ENCODE assay signal across 8 mouse cellular contexts in the genomic region with DNA sequence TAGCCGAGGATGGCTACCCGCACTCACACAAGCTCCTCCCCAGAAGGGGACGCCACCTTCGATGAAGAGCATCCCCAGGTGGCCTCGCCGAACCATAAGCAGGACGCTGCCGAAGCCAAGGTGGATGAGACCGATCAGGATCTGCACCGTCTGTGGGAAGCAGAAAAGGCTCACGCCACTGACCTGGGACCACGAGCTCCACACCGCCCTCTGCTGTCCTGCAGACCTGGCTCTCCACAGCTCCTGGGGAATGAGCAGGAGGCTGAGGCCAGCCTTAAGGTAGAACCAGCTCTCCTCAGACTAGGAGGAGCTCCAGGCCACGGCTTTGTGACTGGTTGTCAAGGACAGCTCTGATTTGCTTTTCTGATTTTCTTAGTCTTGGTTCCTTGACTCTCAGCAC. TPM values are rescaled to one million over a fixed set of nuclear protein-coding genes. Genes with fewer than 3 reads are reported as not detected.
A peak's percentile ranks its signal among the peaks of the same experiment; 100 is the strongest.
DNase-seq lines count a peak whose midpoint lies in the region; ATAC-seq and TF ChIP-seq lines count a peak whose summit lies in the region.

No protein-coding gene starts in this region.

- H3K4me1 ChIP-seq in cerebellum, adult 2 months (ENCODE audit: control insufficient read depth, insufficient read depth, low read length), result no peaks in the 10 kb centered on the region
- peaks cover 0 to 3% of the 10 kb centered on the region in 2 experiments; a peak in 3 of 4 replicates for H3K4me1 ChIP-seq in heart, embryonic 14.5 days (ENCODE audit: control insufficient read depth in 2 of 2, insufficient read depth in 2 of 2, low read length in 2 of 2)
- peaks cover 9% of the 10 kb centered on the region for H3K4me1 ChIP-seq in limb, embryonic 10.5 days
- no peaks in the 10 kb centered on the region for H3K4me1 ChIP-seq in midbrain, embryonic 14.5 days (ENCODE audit: control insufficient read depth, insufficient read depth, low read length)

- TF ChIP-seq POLR2A in cerebellum, adult 2 months (IDR thresholded peaks at IDR 0.05; ENCODE audit: borderline replicate concordance, insufficient read depth, low read length), result no peak

- TF ChIP-seq CTCF in cerebellum, adult 2 months (IDR thresholded peaks at IDR 0.05; ENCODE audit: borderline replicate concordance, insufficient read depth, low read depth, low read length), result peak; percentile 71

- 14% methylated on average over 14 of the region's 14 CpGs for WGBS in cerebellum, adult 2 months
- WGBS in heart, embryonic 14.5 days, result 19% methylated on average over 14 of the region's 14 CpGs
- 21% methylated on average over 14 of the region's 14 CpGs for WGBS in limb, embryonic 10.5 days
- WGBS in midbrain, embryonic 14.5 days, result 19% methylated on average over 14 of the region's 14 CpGs

- no peak overlapping the region for H3K9ac ChIP-seq in heart, embryonic 14.5 days (ENCODE audit: low read length)
- H3K9ac ChIP-seq in midbrain, embryonic 14.5 days (replicated peaks; ENCODE audit: low read length), result no peak overlapping the region

- DNase-seq in cerebellum, adult 11-12 months, result peak; percentile 25
- peak; percentile 27 for DNase-seq in 3T3-L1 (ENCODE audit: low read depth, low spot score)
- peak; percentile 31 to 49 for DNase-seq in cerebellum, adult 2 months
- DNase-seq in limb, embryonic 10.5 days (ENCODE audit: low spot score), result peak; percentile 44
- peak; percentile 14 for DNase-seq in midbrain, embryonic 14.5 days
- DNase-seq in frontal cortex, postnatal 36 days (ENCODE audit: low spot score in 2 of 2), result no peak

- ATAC-seq in cerebellum, adult (ENCODE audit: insufficient number of reproducible peaks, low FRiP score, low TSS enrichment), result no peak; the same call in 1 of the 2 replicates
- ATAC-seq in heart, embryonic 14.5 days (ENCODE audit: insufficient number of reproducible peaks, insufficient read depth, low FRiP score, low read depth), result no peak
- no peak for ATAC-seq in midbrain, embryonic 14.5 days (ENCODE audit: low FRiP score, low TSS enrichment)

- H3K4me2 ChIP-seq in heart, embryonic 14.5 days (ENCODE audit: low read length), result peak overlapping the region; percentile 24; the same call in 1 of the 2 replicates
- H3K4me2 ChIP-seq in midbrain, embryonic 14.5 days (ENCODE audit: low read length), result no peak overlapping the region

- no peak overlapping the region for H3K4me3 ChIP-seq in cerebellum, adult 2 months (replicated peaks; ENCODE audit: insufficient read depth, low read depth, low read length)
- no peak overlapping the region for H3K4me3 ChIP-seq in heart, embryonic 14.5 days (ENCODE audit: control insufficient read depth in 1 of 2, insufficient read depth in 1 of 2, low read depth in 1 of 2, low read length in 2 of 2)
- 0 out of 2 replicates have a peak overlapping the region, but pooled peaks have one; percentile 18 for H3K4me3 ChIP-seq in limb, embryonic 10.5 days
- H3K4me3 ChIP-seq in midbrain, embryonic 14.5 days (replicated peaks; ENCODE audit: low read depth, low read length), result no peak overlapping the region

- H3K9me3 ChIP-seq in heart, embryonic 14.5 days (ENCODE audit: control insufficient read depth, low read length), result no peaks in the 10 kb centered on the region
- no peaks in the 10 kb centered on the region for H3K9me3 ChIP-seq in limb, embryonic 10.5 days (replicated peaks)
- H3K9me3 ChIP-seq in midbrain, embryonic 14.5 days (ENCODE audit: control insufficient read depth, low read length), result no peaks in the 10 kb centered on the region

- no peaks in the 10 kb centered on the region for H3K36me3 ChIP-seq in heart, embryonic 14.5 days (ENCODE audit: control insufficient read depth, insufficient read depth, low read length)
- H3K36me3 ChIP-seq in limb, embryonic 10.5 days, result no peaks in the 10 kb centered on the region
- H3K36me3 ChIP-seq in midbrain, embryonic 14.5 days (ENCODE audit: control insufficient read depth, insufficient read depth, low read length), result no peaks in the 10 kb centered on the region

- H3K27ac ChIP-seq in cerebellum, adult 2 months (ENCODE audit: insufficient read depth, low read length), result no peak overlapping the region
- H3K27ac ChIP-seq in heart, embryonic 14.5 days (replicated peaks in 1 of 2; ENCODE audit: control insufficient read depth in 1 of 2, insufficient read depth in 1 of 2, low read depth in 2 of 2, low read length in 2 of 2), result no peak overlapping the region
- H3K27ac ChIP-seq in limb, embryonic 10.5 days, result no peak overlapping the region
- H3K27ac ChIP-seq in midbrain, embryonic 14.5 days (replicated peaks; ENCODE audit: low read depth, low read length), result no peak overlapping the region

- no peaks in the 10 kb centered on the region for H3K27me3 ChIP-seq in cerebellum, adult 2 months (ENCODE audit: control insufficient read depth, insufficient read depth, low read length)
- H3K27me3 ChIP-seq in heart, embryonic 14.5 days (ENCODE audit: control insufficient read depth, insufficient read depth, low read length), result no peaks in the 10 kb centered on the region
- H3K27me3 ChIP-seq in limb, embryonic 10.5 days (ENCODE audit: low read depth, poor library complexity, severe bottlenecking), result no peaks in the 10 kb centered on the region
- no peaks in the 10 kb centered on the region for H3K27me3 ChIP-seq in midbrain, embryonic 14.5 days (ENCODE audit: control insufficient read depth, insufficient read depth, low read length)

RNA-seq across cellular contexts. Expression of a gene that starts 8.7 kb away (rescaled TPM):
- not detected in 2 replicates for polyA plus RNA-seq in cerebellum, adult 2 months (2012; rRNA removed)
- not detected in 2 replicates for polyA plus RNA-seq in heart, embryonic 14.5 days (2014; fragmentation: Nextera tagmentation; extraction: Ambion mirVana)
- not detected in 2 replicates for polyA plus RNA-seq in limb, embryonic 10.5 days (2016; fragmentation: Nextera tagmentation; extraction: Ambion mirVana)
- polyA plus RNA-seq in midbrain, embryonic 14.5 days (2014; fragmentation: Nextera tagmentation; extraction: Ambion mirVana), result not detected in 2 replicates

RNA-seq across cellular contexts. Expression of a gene that starts 9.9 kb away (rescaled TPM):
- polyA plus RNA-seq in cerebellum, adult 2 months (2012; rRNA removed), result 0.05 and 0.08 TPM in 2 replicates
- 0.15 TPM in 1 of 2 replicates, not detected in the other for polyA plus RNA-seq in heart, embryonic 14.5 days (2014; fragmentation: Nextera tagmentation; extraction: Ambion mirVana)
- not detected in 2 replicates for polyA plus RNA-seq in limb, embryonic 10.5 days (2016; fragmentation: Nextera tagmentation; extraction: Ambion mirVana)
- not detected in 2 replicates for polyA plus RNA-seq in midbrain, embryonic 14.5 days (2014; fragmentation: Nextera tagmentation; extraction: Ambion mirVana)

RNA-seq across cellular contexts. Expression of a gene that starts 34.1 kb away (rescaled TPM):
- 4.9 and 5.3 TPM in 2 replicates for polyA plus RNA-seq in cerebellum, adult 2 months (2012; rRNA removed)
- polyA plus RNA-seq in heart, embryonic 14.5 days (2014; fragmentation: Nextera tagmentation; extraction: Ambion mirVana), result 12.9 and 14.7 TPM in 2 replicates
- polyA plus RNA-seq in limb, embryonic 10.5 days (2016; fragmentation: Nextera tagmentation; extraction: Ambion mirVana), result 46.8 and 62.9 TPM in 2 replicates
- polyA plus RNA-seq in midbrain, embryonic 14.5 days (2014; fragmentation: Nextera tagmentation; extraction: Ambion mirVana), result 10.7 and 12.5 TPM in 2 replicates

RNA-seq across cellular contexts. Expression of a gene that starts 34.7 kb away (rescaled TPM):
- not detected in 2 replicates for polyA plus RNA-seq in cerebellum, adult 2 months (2012; rRNA removed)
- polyA plus RNA-seq in heart, embryonic 14.5 days (2014; fragmentation: Nextera tagmentation; extraction: Ambion mirVana), result not detected in 2 replicates
- polyA plus RNA-seq in limb, embryonic 10.5 days (2016; fragmentation: Nextera tagmentation; extraction: Ambion mirVana), result not detected in 2 replicates
- not detected in 2 replicates for polyA plus RNA-seq in midbrain, embryonic 14.5 days (2014; fragmentation: Nextera tagmentation; extraction: Ambion mirVana)

RNA-seq across cellular contexts. Expression of a gene that starts 46.2 kb away (rescaled TPM):
- polyA plus RNA-seq in cerebellum, adult 2 months (2012; rRNA removed), result 0.06 and 0.10 TPM in 2 replicates
- polyA plus RNA-seq in heart, embryonic 14.5 days (2014; fragmentation: Nextera tagmentation; extraction: Ambion mirVana), result 0.07 and 0.22 TPM in 2 replicates
- 0.08 TPM in 2 replicates for polyA plus RNA-seq in limb, embryonic 10.5 days (2016; fragmentation: Nextera tagmentation; extraction: Ambion mirVana)
- polyA plus RNA-seq in midbrain, embryonic 14.5 days (2014; fragmentation: Nextera tagmentation; extraction: Ambion mirVana), result 0.16 and 0.18 TPM in 2 replicates

Comparison
In these comparisons a context has a peak if more than half of its experiments do, and no peak if none do; other contexts are left out.
1. DNase-seq: peak in cerebellum, adult 11-12 months (single experiment), 3T3-L1 (single experiment), cerebellum, adult 2 months (2 of 2), limb, embryonic 10.5 days (single experiment) and midbrain, embryonic 14.5 days (single experiment); none in frontal cortex, postnatal 36 days (0 of 2).